Mouse (Mus musculus): ENCODE results near the gene Rhbdf2.

Rhbdf2 gene

DNA sequence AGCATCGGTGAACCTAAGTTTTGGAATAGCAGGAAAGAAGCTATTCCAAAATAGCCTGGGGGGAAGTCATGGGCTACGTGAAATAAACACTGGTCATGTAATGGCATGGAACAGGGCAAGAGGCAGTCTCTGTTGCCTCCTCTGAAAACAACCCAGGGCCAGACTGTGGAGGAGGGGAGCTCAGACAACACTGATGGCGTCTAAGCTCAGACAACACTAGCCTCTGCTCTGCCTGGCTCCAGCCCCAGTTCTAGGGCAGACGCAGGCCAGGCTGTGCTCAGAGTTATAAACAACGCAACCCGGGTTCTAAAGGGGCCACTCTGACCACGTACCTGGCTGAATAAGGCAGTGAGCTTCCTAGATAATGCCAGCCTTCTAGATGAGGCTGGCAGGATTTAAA lies 76.1 kb downstream of the Rhbdf2 start:
- no peak for DNase-seq (ENCODE audit: low spot score)

DNA sequence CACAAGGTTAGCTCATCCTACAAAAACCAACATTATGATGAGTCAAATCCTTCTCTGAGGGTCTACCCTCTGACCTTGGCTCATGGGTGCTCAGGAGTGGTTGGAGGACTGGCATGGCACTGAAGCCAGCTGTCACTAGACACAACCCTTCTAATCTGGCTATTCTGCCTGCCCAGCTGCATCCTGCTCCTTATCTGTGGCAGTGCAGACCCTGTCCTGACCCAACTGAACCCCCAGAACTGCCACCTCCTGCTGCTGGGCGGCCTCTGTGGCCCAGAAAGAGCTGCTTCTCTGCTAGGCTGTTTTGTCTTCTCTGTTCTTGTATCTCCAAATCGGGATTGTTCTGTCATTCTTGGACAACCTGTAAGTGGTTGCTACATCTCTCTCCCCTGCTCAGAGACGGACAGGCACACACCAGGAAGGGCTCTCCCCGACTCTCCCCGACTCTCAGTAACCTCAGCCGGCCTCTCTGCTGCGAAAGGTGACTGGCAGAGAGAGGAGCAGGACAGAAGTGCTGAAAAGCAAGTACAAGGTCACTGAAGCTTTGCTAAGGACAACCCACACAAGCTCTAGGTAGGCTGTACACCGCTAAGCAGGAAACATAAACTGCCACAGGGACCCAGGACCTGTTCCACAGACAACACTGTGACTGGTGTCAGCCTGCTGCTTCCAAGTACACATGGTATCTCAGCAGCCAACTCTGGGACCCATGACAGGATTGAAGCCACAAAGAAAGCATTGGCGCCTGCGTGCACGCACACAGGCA lies 77.4 kb downstream of the Rhbdf2 start:
- DNase-seq (ENCODE audit: low spot score) = no peak

GRCm38 (mm10) chr11:116548780-116549179 lies 78.0 kb downstream of the Rhbdf2 start:
- no peak for DNase-seq (ENCODE audit: low spot score)
